Mouse (Mus musculus): ENCODE measurements around the gene Hexdc.

Hexdc gene

GRCm38 (mm10) chr11:121228129-121229017 lies 24.1 kb downstream of the Hexdc start:
- DNase-seq, result peak; percentile 39 to 43

- DNase-seq, result peak; percentile 90 to 92
These were observed 24.8 kb downstream of the Hexdc start, which contains the start of gene Cybc1 for GRCm38 (mm10) chr11:121229018-121229439. TSS of gene Cybc1 (minus strand) at chr11:121229322.

- no peak for DNase-seq
These were observed 27.0 kb downstream of the Hexdc start for GRCm38 (mm10) chr11:121231191-121231590.

DNA sequence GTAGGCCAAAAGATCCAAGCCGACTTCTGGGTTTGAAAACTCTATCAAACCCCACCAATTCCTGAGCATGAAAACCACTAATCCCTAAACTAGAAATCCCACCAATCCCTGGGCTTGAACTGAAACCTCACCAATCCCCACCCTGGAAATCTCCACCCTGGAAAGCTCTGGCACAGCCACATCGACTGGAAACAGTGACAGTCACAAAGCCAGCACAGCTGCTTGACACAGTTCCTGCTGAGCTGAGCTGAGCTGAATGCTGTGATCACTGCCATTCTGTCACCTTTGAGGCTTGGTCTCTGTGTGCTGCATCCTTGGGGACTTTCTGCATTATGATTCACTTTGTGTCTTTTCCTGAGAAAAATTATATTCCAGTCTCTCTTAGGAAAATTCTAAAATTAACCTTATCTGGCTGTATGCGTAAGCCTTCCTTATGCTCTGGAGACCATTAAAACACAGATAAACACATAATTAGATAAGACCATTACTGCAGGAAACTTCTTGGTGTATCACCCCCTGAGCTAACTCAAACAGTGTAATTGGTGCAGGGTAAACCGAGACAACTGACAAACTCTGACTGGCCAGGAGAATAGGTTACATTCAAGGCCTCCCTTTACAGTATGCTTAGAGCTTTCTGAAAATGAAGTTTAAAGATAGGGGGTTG lies 27.5 kb downstream of the Hexdc start:
- DNase-seq, result no peak

DNA sequence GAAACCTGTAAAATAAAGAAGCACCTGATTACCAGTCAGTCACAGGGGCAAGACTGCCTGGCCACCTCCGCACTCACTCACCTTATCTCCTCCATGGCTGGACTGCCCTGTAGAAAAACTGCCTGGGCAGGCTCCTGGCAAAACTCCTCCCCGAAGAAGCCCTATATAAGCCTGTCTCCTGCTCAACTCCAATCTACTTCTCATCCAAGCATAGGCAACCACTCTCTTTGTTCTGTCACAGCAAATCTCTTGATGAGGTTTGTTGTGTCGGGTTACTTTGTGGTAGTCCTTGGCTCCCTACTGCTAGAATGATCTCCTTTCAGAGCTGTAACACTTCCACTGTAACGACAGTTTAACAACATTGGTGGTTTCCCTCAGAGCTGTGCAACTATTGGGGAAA lies 28.5 kb downstream of the Hexdc start:
- no peak for DNase-seq

- peak; percentile 74 to 77 for DNase-seq
These were observed 31.4 kb downstream of the Hexdc start for GRCm38 (mm10) chr11:121235475-121236238.

DNA sequence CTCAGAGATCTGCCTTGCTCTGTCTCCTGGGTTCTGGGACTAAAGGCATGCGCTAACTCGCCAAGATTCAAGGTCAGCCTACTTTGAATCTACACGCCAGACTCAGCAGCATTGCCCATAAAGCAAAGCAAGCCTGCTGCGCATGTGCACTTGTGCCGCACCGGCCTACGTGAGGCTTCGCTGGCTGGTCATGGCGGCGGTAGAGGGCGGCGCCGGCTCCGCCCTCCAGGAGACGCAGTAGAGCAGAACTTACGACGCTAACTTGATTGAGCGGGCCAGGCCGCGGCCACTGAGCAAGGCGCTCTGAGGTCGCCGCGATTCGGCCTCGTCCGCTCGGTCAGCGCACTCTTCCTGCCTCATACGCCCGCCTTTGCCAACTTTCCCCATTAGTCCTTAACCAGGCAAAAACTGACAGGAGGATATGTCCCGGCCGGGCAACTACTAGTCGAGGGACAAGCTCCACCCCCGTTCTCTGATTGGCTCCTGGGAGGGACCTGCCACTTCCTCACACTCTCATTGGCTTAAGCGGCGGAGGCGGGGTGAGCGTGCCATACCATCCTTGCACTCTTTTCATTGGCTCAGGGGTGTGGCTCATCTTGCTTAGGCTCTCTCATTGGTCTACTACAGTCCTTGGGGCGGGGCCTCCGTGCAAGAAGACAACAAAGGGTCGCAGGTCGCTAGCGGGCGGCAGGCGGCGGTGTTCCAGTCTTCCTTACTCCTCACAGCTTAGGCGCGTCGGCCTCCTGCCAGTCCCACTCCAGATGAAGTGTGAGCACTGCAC lies 32.5 kb downstream of the Hexdc start, which contains the start of gene Narf:
TSS of gene Narf (plus strand) at position 690 of the 781 bp plus-strand sequence.
- peak; percentile 96 to 97 for DNase-seq

GRCm38 (mm10) chr11:121237345-121238128 lies 33.3 kb downstream of the Hexdc start:
- DNase-seq, result no peak

- no peak for DNase-seq
These were observed 35.4 kb downstream of the Hexdc start for GRCm38 (mm10) chr11:121239669-121240068.

GRCm38 (mm10) chr11:121250196-121250595 lies 46.0 kb downstream of the Hexdc start:
- no peak for DNase-seq

DNA sequence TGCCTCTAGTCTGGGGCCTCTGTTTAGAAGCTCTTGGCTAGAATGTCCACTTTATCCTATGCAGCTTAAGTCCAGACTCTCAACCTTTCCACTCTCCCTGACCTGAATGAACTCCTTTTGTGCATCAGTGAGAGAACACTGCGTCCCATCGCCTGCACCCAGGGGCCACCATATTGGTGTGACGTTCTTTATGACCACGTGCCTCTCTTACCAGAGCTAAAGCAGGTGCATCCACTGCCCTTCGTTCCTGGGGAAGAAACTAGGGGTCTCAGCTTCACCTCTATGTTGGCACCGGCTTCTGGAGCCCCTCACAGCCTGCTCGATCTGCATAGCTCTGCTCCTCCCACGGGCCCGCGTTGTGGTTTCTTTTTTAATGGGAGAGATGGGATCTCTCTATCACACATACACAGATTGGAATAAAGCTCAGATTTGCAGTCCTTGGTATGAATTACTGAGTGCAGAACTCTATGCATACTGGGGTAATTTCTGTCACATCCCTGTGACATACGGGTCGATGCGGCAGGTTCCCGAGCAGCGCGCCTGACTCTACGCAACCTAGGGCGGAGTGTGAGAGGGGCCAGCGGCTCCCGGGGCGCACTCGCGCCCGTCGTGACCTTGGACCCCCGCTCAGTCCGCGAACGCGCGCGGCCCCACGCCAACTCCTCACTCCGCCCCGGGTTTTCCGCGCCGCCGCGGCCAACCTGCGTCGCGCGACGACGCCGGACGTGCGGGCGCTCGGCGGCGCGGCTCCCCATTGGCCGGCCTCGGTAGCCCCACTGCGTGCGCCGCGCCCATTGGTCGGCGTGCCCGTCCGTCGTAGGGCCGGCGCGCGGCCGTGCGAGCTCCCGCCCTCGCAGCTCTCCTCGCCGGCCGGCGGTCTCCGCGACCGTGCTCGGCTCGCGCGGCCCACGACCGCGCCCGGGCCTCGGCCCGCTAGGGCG lies 55.2 kb downstream of the Hexdc start, which contains the start of gene Foxk2:
TSS of gene Foxk2 (plus strand) at position 831 of the 941 bp plus-strand sequence.
- DNase-seq, result peak; percentile 89 to 91

- DNase-seq, result no peak
These were observed 56.1 kb downstream of the Hexdc start for GRCm38 (mm10) chr11:121260211-121260906.

DNA sequence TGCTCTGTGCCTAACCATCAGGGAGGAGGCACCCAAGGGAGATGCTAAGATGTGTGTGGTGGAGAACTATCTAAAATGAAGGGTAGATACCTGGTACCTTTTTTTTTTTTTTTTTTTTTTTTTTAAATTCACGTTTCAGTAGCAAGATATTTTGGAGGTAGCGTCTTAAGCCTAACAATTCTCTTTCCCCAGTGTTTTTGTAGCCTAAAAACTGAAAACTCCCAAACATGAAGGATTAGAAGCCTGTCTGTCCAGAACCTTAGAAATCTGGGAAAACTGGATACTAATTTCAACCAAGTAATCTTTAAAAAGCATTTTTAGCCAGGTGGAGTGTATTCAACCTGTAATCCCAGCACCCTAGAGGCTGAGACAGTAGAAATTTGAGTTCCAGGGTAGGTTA lies 56.8 kb downstream of the Hexdc start:
- DNase-seq, result no peak
